Comparison of ENCODE assay signal across 8 mouse cellular contexts in genomic region chr15:82341036-82341501, GRCm38 (mm10). TPM values are rescaled to one million over a fixed set of nuclear protein-coding genes. Genes with fewer than 3 reads are reported as not detected.
A peak's percentile ranks its signal among the peaks of the same experiment; 100 is the strongest.
DNase-seq lines count a peak whose midpoint lies in the region; ATAC-seq lines count a peak whose summit lies in the region.

No protein-coding gene starts in this region.

- DNase-seq in adrenal gland, postnatal 25 days = peak; percentile 67
- DNase-seq in kidney, postnatal 14 days = peak; percentile 61
- DNase-seq in spleen, postnatal 10 days (ENCODE audit: low spot score in 2 of 2) = peak; percentile 85 to 86
- DNase-seq in adipocyte (ENCODE audit: low spot score) = no peak
- DNase-seq in layer of hippocampus, postnatal 36 days = no peak

- H3K9me3 ChIP-seq in heart, embryonic 15.5 days (replicated peaks) = no peaks in the 10 kb centered on the region
- peaks cover 5% of the 10 kb centered on the region; the same call in 1 of the 2 replicates for H3K9me3 ChIP-seq in megakaryocyte, embryonic 14.5 days

- H3K4me3 ChIP-seq in heart, embryonic 15.5 days = peak overlapping the region; percentile 55
- peak overlapping the region; percentile 92 for H3K4me3 ChIP-seq in megakaryocyte, embryonic 14.5 days (replicated peaks)

- ATAC-seq in erythroblast, adult 5-6 weeks (replicated peaks; ENCODE audit: low FRiP score, poor library complexity, severe bottlenecking) = peak; percentile 24
- ATAC-seq in heart, embryonic 15.5 days (replicated peaks; ENCODE audit: insufficient number of reproducible peaks, insufficient read depth, low FRiP score, low read depth) = peak; percentile 7; the same call in 1 of the 2 replicates

- 2% methylated on average over 40 of the region's 40 CpGs for WGBS in heart, embryonic 15.5 days

- no peaks in the 10 kb centered on the region for H3K27me3 ChIP-seq in heart, embryonic 15.5 days
- H3K27me3 ChIP-seq in megakaryocyte, embryonic 14.5 days (replicated peaks) = no peaks in the 10 kb centered on the region

- H3K36me3 ChIP-seq in heart, embryonic 15.5 days = peaks cover 4% of the 10 kb centered on the region; the same call in 1 of the 2 replicates
- H3K36me3 ChIP-seq in megakaryocyte, embryonic 14.5 days (replicated peaks; ENCODE audit: low read length) = peaks cover 34% of the 10 kb centered on the region

- peak overlapping the region; percentile 66 for H3K9ac ChIP-seq in heart, embryonic 15.5 days

- H3K4me1 ChIP-seq in heart, embryonic 15.5 days (replicated peaks) = peaks cover 35% of the 10 kb centered on the region
- peaks cover 85% of the 10 kb centered on the region for H3K4me1 ChIP-seq in megakaryocyte, embryonic 14.5 days

- H3K4me2 ChIP-seq in heart, embryonic 15.5 days = peak overlapping the region; percentile 84

- peak overlapping the region; percentile 79 for H3K27ac ChIP-seq in heart, embryonic 15.5 days

RNA-seq across cellular contexts. Expression of gene Smdt1, which starts 2.3 kb away (rescaled TPM):
- total RNA-seq in adrenal gland, postnatal 25 days (2021) = 176 and 192 TPM in 2 replicates
- total RNA-seq in erythroblast, adult 5-6 weeks (2015; ENCODE audit: low replicate concordance) = 91.5 and 150 TPM in 2 replicates
- 42.7 and 69.4 TPM in 2 replicates for total RNA-seq in erythroblast, adult 5-6 weeks (2017; ENCODE audit: low replicate concordance)
- 334 and 337 TPM in 2 replicates for polyA plus RNA-seq in heart, embryonic 15.5 days (2015; fragmentation: Nextera tagmentation; extraction: Ambion mirVana)
- polyA plus RNA-seq in megakaryocyte, embryonic 14.5 days (2012; ENCODE audit: insufficient read depth, low replicate concordance) = 118 and 198 TPM in 2 replicates
- 100 to 1,000 TPM; 138 to 139 TPM for total RNA-seq in layer of hippocampus, postnatal 36 days (2021)

RNA-seq across cellular contexts. Expression of gene Pheta2, which starts 2.3 kb away (rescaled TPM):
- 0.49 and 1.0 TPM in 2 replicates for total RNA-seq in adrenal gland, postnatal 25 days (2021)
- 22.7 and 44.9 TPM in 2 replicates for total RNA-seq in erythroblast, adult 5-6 weeks (2015; ENCODE audit: low replicate concordance)
- total RNA-seq in erythroblast, adult 5-6 weeks (2017; ENCODE audit: low replicate concordance) = 79.0 and 86.0 TPM in 2 replicates
- polyA plus RNA-seq in heart, embryonic 15.5 days (2015; fragmentation: Nextera tagmentation; extraction: Ambion mirVana) = 6.3 and 11.5 TPM in 2 replicates
- polyA plus RNA-seq in megakaryocyte, embryonic 14.5 days (2012; ENCODE audit: insufficient read depth, low replicate concordance) = 1.2 and 5.5 TPM in 2 replicates
- under 1 TPM; 0.27 to 0.40 TPM for total RNA-seq in layer of hippocampus, postnatal 36 days (2021)

RNA-seq across cellular contexts. Expression of gene Naga, which starts 2.3 kb away (rescaled TPM):
- total RNA-seq in adrenal gland, postnatal 25 days (2021) = 71.5 and 75.4 TPM in 2 replicates
- 49.5 and 74.2 TPM in 2 replicates for total RNA-seq in erythroblast, adult 5-6 weeks (2015; ENCODE audit: low replicate concordance)
- 22.7 and 56.3 TPM in 2 replicates for total RNA-seq in erythroblast, adult 5-6 weeks (2017; ENCODE audit: low replicate concordance)
- polyA plus RNA-seq in heart, embryonic 15.5 days (2015; fragmentation: Nextera tagmentation; extraction: Ambion mirVana) = 39.1 and 52.3 TPM in 2 replicates
- 280 and 641 TPM in 2 replicates for polyA plus RNA-seq in megakaryocyte, embryonic 14.5 days (2012; ENCODE audit: insufficient read depth, low replicate concordance)
- 10 to 100 TPM; 32.8 to 38.9 TPM for total RNA-seq in layer of hippocampus, postnatal 36 days (2021)

RNA-seq across cellular contexts. Expression of gene Ndufa6, which starts 13.1 kb away (rescaled TPM):
- total RNA-seq in adrenal gland, postnatal 25 days (2021) = 531 and 557 TPM in 2 replicates
- 34.2 and 88.6 TPM in 2 replicates for total RNA-seq in erythroblast, adult 5-6 weeks (2015; ENCODE audit: low replicate concordance)
- total RNA-seq in erythroblast, adult 5-6 weeks (2017; ENCODE audit: low replicate concordance) = 55.3 and 85.6 TPM in 2 replicates
- 483 and 678 TPM in 2 replicates for polyA plus RNA-seq in heart, embryonic 15.5 days (2015; fragmentation: Nextera tagmentation; extraction: Ambion mirVana)
- 274 and 631 TPM in 2 replicates for polyA plus RNA-seq in megakaryocyte, embryonic 14.5 days (2012; ENCODE audit: insufficient read depth, low replicate concordance)
- 100 to 1,000 TPM; 203 to 209 TPM for total RNA-seq in layer of hippocampus, postnatal 36 days (2021)

RNA-seq across cellular contexts. Expression of gene Cyp2d22, which starts 39.0 kb away (rescaled TPM):
- 40.4 and 48.4 TPM in 2 replicates for total RNA-seq in adrenal gland, postnatal 25 days (2021)
- total RNA-seq in erythroblast, adult 5-6 weeks (2015; ENCODE audit: low replicate concordance) = not detected in 2 replicates
- 0.26 TPM in 1 of 2 replicates, not detected in the other for total RNA-seq in erythroblast, adult 5-6 weeks (2017; ENCODE audit: low replicate concordance)
- polyA plus RNA-seq in heart, embryonic 15.5 days (2015; fragmentation: Nextera tagmentation; extraction: Ambion mirVana) = 12.3 and 14.2 TPM in 2 replicates
- 0.13 TPM in 1 of 2 replicates, not detected in the other for polyA plus RNA-seq in megakaryocyte, embryonic 14.5 days (2012; ENCODE audit: insufficient read depth, low replicate concordance)
- 10 to 100 TPM; 40.9 to 47.4 TPM for total RNA-seq in layer of hippocampus, postnatal 36 days (2021)

Comparison
In these comparisons a context has a peak if more than half of its experiments do, and no peak if none do; other contexts are left out.
1. DNase-seq: peak in adrenal gland, postnatal 25 days (single experiment), kidney, postnatal 14 days (single experiment) and spleen, postnatal 10 days (2 of 2); none in adipocyte (single experiment) and layer of hippocampus, postnatal 36 days (0 of 2).
2. RNA of gene Pheta2, which starts 2.3 kb away (total RNA-seq): 22.7 to 86.0 TPM in erythroblast, adult 5-6 weeks; 0.49 to 1.0 TPM in adrenal gland, postnatal 25 days and 0.27 to 0.40 TPM in layer of hippocampus, postnatal 36 days; every median in the first group is over 10 times any median in the second.